Mouse (Mus musculus) forebrain, embryonic 16.5 days (tissue): ENCODE measurements at regions not wholly inside any gene's neighbourhood (a gene's known extent, or its start where the extent isn't known, plus 50 kb on each side); places are given as distances from the start of the nearest gene placed in this dataset.

Experiments used
- ATAC-seq: fragments of 200-750 bp; cut with Nextera tagmentation; 2 replicates; pipeline ENCODE4 v1.8.0; 2017; ENCODE audit warnings: mild to moderate bottlenecking, moderate library complexity
- H3K27ac ChIP-seq: fragments of 300-500 bp; sonication (generic); 2 replicates; pipeline ENCODE4 v1.5.1; 2014; ENCODE audit warnings: low read length, control low read depth
- H3K27me3 ChIP-seq: fragments of 300-500 bp; sonication (generic); replicated peaks from 2 replicates; pipeline ENCODE4 v1.6.1; 2014; ENCODE audit warnings: low read length; ENCODE audit not compliant: control insufficient read depth, insufficient read depth
- H3K36me3 ChIP-seq: fragments of 300-500 bp; sonication (generic); 2 replicates; pipeline ENCODE4 v1.6.1; 2014; ENCODE audit not compliant: control insufficient read depth, insufficient read depth
- H3K4me1 ChIP-seq: fragments of 300-500 bp; sonication (generic); replicated peaks from 2 replicates; pipeline ENCODE4 v1.6.1; 2014; ENCODE audit warnings: low read length; ENCODE audit not compliant: control insufficient read depth, insufficient read depth
- H3K4me2 ChIP-seq: fragments of 300-500 bp; sonication (generic); 2 replicates; pipeline ENCODE4 v1.6.1; 2014; ENCODE audit warnings: mild to moderate bottlenecking, low read length, control low read depth
- H3K4me3 ChIP-seq: fragments of 300-500 bp; sonication (generic); replicated peaks from 2 replicates; pipeline ENCODE4 v1.5.1; 2014; ENCODE audit warnings: mild to moderate bottlenecking, low read length, control low read depth
- H3K9ac ChIP-seq: fragments of 300-500 bp; sonication (generic); replicated peaks from 2 replicates; pipeline ENCODE4 v1.6.1; 2014; ENCODE audit warnings: low read depth, low read length, control low read depth
- H3K9me3 ChIP-seq: fragments of 300-500 bp; sonication (generic); 2 replicates; pipeline ENCODE4 v1.6.1; 2016; ENCODE audit warnings: low read length; ENCODE audit not compliant: control insufficient read depth
- WGBS: fragments of 180-500 bp; shearing (Covaris S2); extraction: QIAGEN DNeasy Blood & Tissue Kit; methylation state at CpG from one replicate; pipeline ENCODE4 v1.1.7; 2014; 5-methylcytosine and 5-hydroxymethylcytosine counted together

DNA sequence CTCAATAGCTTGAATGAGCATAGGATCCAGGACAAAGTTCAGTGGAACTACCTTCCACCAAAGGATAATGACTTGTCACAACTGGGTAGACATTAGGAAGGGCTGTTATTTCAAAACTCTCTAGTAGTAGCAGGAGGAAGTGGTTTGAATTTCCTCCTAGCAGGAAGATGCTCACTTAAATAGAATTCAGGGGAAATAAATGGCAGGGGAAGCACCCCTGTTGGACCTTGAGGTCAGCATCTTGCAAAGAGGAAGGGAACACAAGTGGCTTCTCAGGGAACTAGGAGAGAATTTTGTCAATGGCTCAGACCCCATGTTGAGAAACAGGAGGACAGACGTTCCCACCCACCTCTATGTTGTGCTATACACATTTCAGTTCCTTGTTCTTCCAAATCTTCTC is 178.4 kb upstream of the Jun start:
- no peak overlapping the region for H3K27ac ChIP-seq
- no peaks in the 10 kb centered on the region for H3K27me3 ChIP-seq
- no peak overlapping the region for H3K9ac ChIP-seq
- no peaks in the 10 kb centered on the region for H3K9me3 ChIP-seq
- H3K4me1 ChIP-seq = no peaks in the 10 kb centered on the region
- H3K4me2 ChIP-seq = no peak overlapping the region
- no peaks in the 10 kb centered on the region for H3K36me3 ChIP-seq
- no peak overlapping the region for H3K4me3 ChIP-seq
- ATAC-seq = no peak
- WGBS = 58% methylated on average over 1 of the region's 1 CpGs

DNA sequence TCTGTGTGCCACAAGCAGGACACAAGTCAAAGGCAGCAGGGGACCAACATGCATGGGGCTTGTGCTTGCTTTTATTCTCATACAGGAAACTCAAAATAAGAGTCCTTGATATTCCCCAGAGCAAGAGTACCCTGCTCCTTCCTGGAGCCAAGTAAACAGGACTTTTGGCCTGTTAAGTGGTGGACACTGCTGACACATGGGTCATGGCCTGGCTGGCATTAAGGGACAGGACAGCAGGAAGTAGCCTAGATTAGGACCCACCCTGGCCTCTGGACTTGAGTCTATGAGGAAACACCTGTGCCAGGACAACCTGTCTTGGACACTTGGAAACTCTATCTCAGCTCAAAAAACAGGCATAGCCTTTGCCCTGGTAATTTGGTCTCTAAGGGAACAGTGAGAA is 181.0 kb upstream of the Jun start:
- ATAC-seq = no peak
- Histone ChIP-seq H3K9me3 (no peaks in the 10 kb centered on the region), H3K36me3 (no peaks in the 10 kb centered on the region), H3K27ac (no peak overlapping the region), H3K4me1 (no peaks in the 10 kb centered on the region), H3K9ac (no peak overlapping the region), H3K27me3 (no peaks in the 10 kb centered on the region), H3K4me2 (no peak overlapping the region), H3K4me3 (no peak overlapping the region)

DNA sequence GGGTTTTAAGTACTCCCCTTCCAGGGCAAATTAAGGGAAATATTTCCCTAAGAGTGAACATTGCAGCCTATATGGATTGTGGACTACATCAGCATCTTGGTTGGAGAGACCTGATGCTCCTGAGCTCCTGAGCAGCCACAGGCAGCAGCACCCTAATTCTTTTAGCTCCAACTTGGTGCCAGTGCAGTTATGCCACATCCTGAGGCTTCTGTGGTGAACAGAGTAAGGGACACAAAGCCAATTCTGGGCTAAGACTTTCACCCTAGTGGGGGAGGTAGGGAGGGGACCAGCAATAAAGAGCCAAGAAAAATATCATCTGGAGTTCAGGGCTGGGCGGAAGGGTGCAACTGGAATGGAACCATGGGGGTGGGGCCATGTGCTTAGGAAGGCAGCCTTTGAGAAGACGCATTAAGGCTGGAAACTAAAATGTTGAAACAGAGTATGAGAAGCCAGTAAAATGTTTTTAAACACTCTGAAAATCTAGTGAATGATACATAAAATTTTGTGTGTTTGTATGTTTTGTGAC is 182.1 kb upstream of the Jun start:
- WGBS = 95% methylated on average over 2 of the region's 2 CpGs
- ATAC-seq = no peak
- H3K4me3 ChIP-seq = no peak overlapping the region
- H3K4me1 ChIP-seq = no peaks in the 10 kb centered on the region
- no peak overlapping the region for H3K27ac ChIP-seq
- H3K27me3 ChIP-seq = no peaks in the 10 kb centered on the region
- no peak overlapping the region for H3K4me2 ChIP-seq
- H3K9ac ChIP-seq = no peak overlapping the region
- H3K9me3 ChIP-seq = no peaks in the 10 kb centered on the region
- H3K36me3 ChIP-seq = no peaks in the 10 kb centered on the region

DNA sequence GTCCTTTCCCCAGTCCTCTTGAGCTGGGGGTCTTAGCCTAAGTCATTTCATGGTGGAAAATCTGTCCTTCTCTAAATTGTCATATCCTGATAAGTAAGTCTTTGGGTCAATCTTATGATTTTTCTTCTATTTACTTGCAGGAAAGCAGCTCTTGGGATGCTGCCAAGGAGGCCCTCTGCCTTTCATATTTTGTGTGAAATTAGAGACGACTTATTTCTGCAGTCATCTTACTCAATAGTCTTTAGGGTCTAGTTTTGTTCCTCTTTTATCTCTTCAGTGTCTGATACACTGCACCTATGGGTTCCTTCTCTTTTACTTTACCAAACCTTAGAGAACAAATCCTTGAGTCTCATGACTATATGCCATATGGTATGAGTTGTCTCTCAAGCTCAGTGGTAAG is 196.0 kb upstream of the Jun start:
- Histone ChIP-seq H3K9me3 (no peaks in the 10 kb centered on the region), H3K4me2 (no peak overlapping the region), H3K4me3 (no peak overlapping the region), H3K9ac (no peak overlapping the region), H3K27me3 (no peaks in the 10 kb centered on the region), H3K36me3 (no peaks in the 10 kb centered on the region), H3K4me1 (no peaks in the 10 kb centered on the region), H3K27ac (no peak overlapping the region)
- WGBS = 79% methylated on average over 1 of the region's 1 CpGs
- no peak for ATAC-seq

DNA sequence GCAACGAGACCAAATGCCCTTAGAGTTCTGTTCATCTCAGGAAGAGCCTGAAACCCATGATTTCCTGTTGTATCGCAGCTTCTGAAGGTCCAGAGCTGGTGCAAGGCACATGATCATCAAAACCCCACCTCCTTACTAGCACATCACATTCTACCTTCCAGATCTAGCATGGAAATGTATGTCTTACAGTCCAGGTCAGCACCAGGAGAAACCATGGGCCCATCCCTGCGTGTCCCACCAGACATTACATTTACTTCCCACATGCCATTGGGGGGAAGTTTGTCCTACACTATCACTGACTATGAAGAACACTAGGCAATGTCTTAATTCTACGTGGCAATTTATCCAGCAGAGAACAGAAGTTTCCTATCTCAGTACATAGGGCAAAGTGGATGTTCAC is 197.0 kb upstream of the Jun start:
- Histone ChIP-seq H3K4me2 (no peak overlapping the region), H3K9ac (no peak overlapping the region), H3K4me3 (no peak overlapping the region), H3K9me3 (no peaks in the 10 kb centered on the region), H3K27ac (no peak overlapping the region), H3K27me3 (no peaks in the 10 kb centered on the region), H3K36me3 (no peaks in the 10 kb centered on the region), H3K4me1 (no peaks in the 10 kb centered on the region)
- no peak for ATAC-seq
- WGBS = 91% methylated on average over 4 of the region's 4 CpGs

DNA sequence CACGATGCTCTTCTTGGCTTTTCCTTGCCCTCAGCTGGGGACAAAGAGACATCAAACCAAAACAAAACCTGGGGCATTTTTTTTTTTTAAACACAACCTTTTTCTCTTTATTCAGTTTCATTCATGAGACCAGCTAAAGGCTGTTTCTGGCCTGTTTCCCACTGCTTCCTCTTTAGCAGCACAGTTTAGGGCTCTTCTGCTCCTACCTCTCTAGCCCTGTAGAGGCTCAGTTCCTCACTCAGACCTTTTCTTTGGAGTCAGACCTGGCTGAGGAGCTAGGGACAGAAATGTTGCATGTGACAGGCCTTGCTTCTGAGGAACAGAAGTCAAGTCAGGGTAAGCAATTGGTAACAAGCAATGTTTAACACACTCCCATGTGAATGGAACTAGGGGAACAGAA is 198.1 kb upstream of the Jun start:
- no peaks in the 10 kb centered on the region for H3K9me3 ChIP-seq
- no peak overlapping the region for H3K4me3 ChIP-seq
- 7% methylated on average over 1 of the region's 1 CpGs for WGBS
- H3K4me2 ChIP-seq = no peak overlapping the region
- H3K27me3 ChIP-seq = no peaks in the 10 kb centered on the region
- no peak for ATAC-seq
- H3K9ac ChIP-seq = no peak overlapping the region
- H3K4me1 ChIP-seq = no peaks in the 10 kb centered on the region
- no peaks in the 10 kb centered on the region for H3K36me3 ChIP-seq
- no peak overlapping the region for H3K27ac ChIP-seq

DNA sequence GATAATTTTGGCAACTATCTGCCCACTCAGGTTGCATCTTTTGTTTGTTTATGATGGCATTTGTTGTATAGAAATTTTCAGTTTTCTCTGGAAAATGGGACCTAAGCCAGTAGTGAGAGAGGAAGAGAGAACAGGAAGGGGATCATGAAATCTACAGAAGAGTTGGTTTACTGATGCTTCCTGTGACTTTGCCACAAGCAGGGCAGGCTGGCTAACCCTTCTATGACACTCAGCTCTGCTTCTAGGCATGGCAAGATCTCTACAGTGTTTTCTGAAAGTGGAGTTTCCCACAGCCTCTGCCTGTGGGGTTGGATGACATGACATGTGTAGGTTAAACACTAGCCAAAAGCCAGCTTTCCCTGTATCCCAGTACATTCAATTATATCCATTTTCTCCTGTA is 217.7 kb upstream of the Jun start:
- Histone ChIP-seq H3K4me2 (no peak overlapping the region), H3K9me3 (no peaks in the 10 kb centered on the region), H3K4me1 (no peaks in the 10 kb centered on the region), H3K27me3 (no peaks in the 10 kb centered on the region), H3K4me3 (no peak overlapping the region), H3K9ac (no peak overlapping the region), H3K27ac (no peak overlapping the region), H3K36me3 (no peaks in the 10 kb centered on the region)
- no peak for ATAC-seq

DNA sequence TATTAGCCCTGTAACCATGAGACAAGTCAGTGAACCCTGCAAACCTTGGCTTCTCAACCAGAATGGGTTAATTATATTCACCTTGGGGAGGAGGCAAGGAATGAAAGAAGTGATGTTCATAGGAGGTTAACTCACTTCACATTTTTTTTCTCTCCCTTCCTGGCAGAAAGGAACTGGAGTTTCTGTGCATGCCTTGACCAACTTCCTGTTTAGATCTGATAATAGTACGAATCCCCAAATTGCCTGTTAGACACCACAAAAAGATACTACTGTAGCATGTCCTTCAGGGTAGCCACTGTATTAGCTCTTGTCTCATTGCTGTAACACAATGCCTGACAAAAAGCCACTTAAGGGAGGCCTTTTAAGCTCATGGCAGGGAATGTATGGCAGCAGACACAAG is 218.4 kb upstream of the Jun start:
- Histone ChIP-seq H3K27ac (no peak overlapping the region), H3K4me2 (no peak overlapping the region), H3K9ac (no peak overlapping the region), H3K4me3 (no peak overlapping the region), H3K9me3 (no peaks in the 10 kb centered on the region), H3K4me1 (no peaks in the 10 kb centered on the region), H3K27me3 (no peaks in the 10 kb centered on the region), H3K36me3 (no peaks in the 10 kb centered on the region)
- no peak for ATAC-seq
- 84% methylated on average over 1 of the region's 1 CpGs for WGBS

DNA sequence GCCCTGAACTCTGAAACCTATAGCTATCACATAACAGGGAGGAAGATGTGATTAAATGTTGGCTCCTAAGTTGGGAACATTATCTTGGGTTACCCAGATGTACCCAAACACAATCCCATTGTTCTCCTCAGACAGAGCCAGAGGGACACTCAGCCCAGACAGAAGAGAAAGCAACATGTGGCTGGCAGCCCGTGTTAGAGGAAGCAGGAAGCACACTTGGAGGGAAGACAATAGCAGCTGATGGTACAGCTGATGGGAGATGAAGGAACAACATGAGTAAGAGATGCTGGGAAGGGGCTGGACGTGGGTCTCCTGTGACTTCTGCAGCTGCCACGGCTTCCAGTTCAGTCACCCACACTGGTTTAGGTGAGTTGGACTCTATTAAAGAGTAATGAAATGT is 224.2 kb upstream of the Jun start:
- H3K9ac ChIP-seq = no peak overlapping the region
- no peaks in the 10 kb centered on the region for H3K36me3 ChIP-seq
- H3K9me3 ChIP-seq = no peaks in the 10 kb centered on the region
- H3K27me3 ChIP-seq = no peaks in the 10 kb centered on the region
- H3K4me1 ChIP-seq = peaks cover 8% of the 10 kb centered on the region; the same call in 1 of the 2 replicates
- H3K4me3 ChIP-seq = no peak overlapping the region
- H3K27ac ChIP-seq = no peak overlapping the region
- WGBS = 75% methylated on average over 3 of the region's 3 CpGs
- no peak overlapping the region for H3K4me2 ChIP-seq
- ATAC-seq = no peak

DNA sequence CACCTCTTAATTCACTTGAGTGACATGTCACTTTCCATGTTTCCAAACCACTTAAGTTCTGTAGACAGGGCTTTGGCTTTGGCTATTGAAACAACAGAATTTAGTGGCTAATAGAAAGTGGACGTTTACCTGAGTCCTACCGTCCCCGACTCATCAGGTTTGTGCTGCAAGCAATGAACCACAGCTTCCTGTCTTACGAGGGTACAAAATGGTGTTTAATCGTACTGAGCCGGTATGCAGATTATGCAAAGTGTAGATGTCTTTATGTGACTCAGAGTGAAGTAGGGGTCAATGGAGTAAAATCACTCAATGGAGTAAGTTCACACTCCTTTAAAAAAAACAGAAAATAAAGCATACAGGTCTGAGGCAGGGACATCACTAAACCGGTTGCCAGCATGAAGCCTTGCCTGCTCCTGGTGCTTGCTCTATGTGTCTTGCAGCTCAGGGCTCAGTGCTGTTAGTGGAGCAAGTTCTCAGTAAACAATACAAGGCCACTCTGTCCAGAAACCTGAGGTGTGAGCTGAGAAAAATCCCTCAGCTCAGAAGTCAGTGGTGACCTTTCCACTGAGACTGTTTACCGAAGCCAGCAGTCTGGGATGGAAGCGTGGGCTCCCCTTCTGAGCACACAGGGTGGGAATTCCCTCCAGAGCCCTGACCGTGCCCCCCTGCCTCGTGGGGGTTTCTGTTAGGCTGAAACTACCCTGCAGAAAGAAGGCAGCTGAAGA is 226.1 kb upstream of the Jun start:
- 32% methylated on average over 11 of the region's 11 CpGs for WGBS
- no peaks in the 10 kb centered on the region for H3K27me3 ChIP-seq

More for the DNA sequence above, 226.1 kb upstream of the Jun start:
- H3K9me3 ChIP-seq = no peaks in the 10 kb centered on the region
- H3K4me1 ChIP-seq = peaks cover 8% of the 10 kb centered on the region; the same call in 1 of the 2 replicates
- 0 out of 2 replicates have a peak overlapping the region, but pooled peaks have one; percentile 14 for H3K9ac ChIP-seq
- ATAC-seq = no peak
- H3K4me3 ChIP-seq = no peak overlapping the region
- H3K36me3 ChIP-seq = no peaks in the 10 kb centered on the region
- H3K4me2 ChIP-seq = no peak overlapping the region
- no peak overlapping the region for H3K27ac ChIP-seq
